Mouse (Mus musculus) liver, embryonic 13.5 days (tissue): ENCODE measurements around the gene Cdkl4. TPM values are rescaled to one million over a fixed set of nuclear protein-coding genes. Genes with fewer than 3 reads are reported as not detected.

Experiments
- ATAC-seq: fragments of 200-750 bp; cut with Nextera tagmentation; 2 replicates; pipeline ENCODE4 v1.8.0; 2017; ENCODE audit warnings: low read depth, mild to moderate bottlenecking, moderate number of reproducible peaks, moderate library complexity
- DNase-seq: peaks from one replicate; pipeline ENCODE4 v3.0.0; 2022
- H3K27ac ChIP-seq: fragments of 300-500 bp; sonication (generic); 2 replicates; pipeline ENCODE4 v1.5.1; 2015; ENCODE audit warnings: moderate library complexity, mild to moderate bottlenecking, inconsistent platforms
- H3K27me3 ChIP-seq: fragments of 300-500 bp; sonication (generic); 2 replicates; pipeline ENCODE4 v1.6.1; 2015; ENCODE audit warnings: mild to moderate bottlenecking, inconsistent platforms
- H3K36me3 ChIP-seq: fragments of 300-500 bp; sonication (generic); 2 replicates; pipeline ENCODE4 v1.6.1; 2015; ENCODE audit warnings: mild to moderate bottlenecking, inconsistent platforms
- H3K4me1 ChIP-seq: fragments of 300-500 bp; sonication (generic); replicated peaks from 2 replicates; pipeline ENCODE4 v1.6.1; 2015; ENCODE audit warnings: inconsistent platforms
- H3K4me2 ChIP-seq: fragments of 300-500 bp; sonication (generic); 2 replicates; pipeline ENCODE4 v1.6.1; 2015; ENCODE audit warnings: inconsistent platforms, mild to moderate bottlenecking, moderate library complexity
- H3K4me3 ChIP-seq: fragments of 300-500 bp; sonication (generic); replicated peaks from 2 replicates; pipeline ENCODE4 v1.5.1; 2015; ENCODE audit warnings: mild to moderate bottlenecking, inconsistent platforms
- H3K9ac ChIP-seq: fragments of 300-500 bp; sonication (generic); 2 replicates; pipeline ENCODE4 v1.6.1; 2015; ENCODE audit warnings: mild to moderate bottlenecking, inconsistent platforms
- H3K9me3 ChIP-seq: fragments of 300-500 bp; sonication (generic); replicated peaks from 2 replicates; pipeline ENCODE4 v1.6.1; 2016; ENCODE audit warnings: inconsistent platforms
- WGBS: fragments of 180-500 bp; shearing (Covaris S2); methylation state at CpG from one replicate; pipeline ENCODE4 v1.1.7; 2015; ENCODE audit not compliant: insufficient replicate concordance; 5-methylcytosine and 5-hydroxymethylcytosine counted together
- polyA plus RNA-seq: library from polyadenylated mRNA; unstranded; fragments of >200 nt; fragmentation: Nextera tagmentation; extraction: Ambion mirVana; gene quantifications from 2 replicates; pipeline ENCODE4 v1.2.1, GENCODE M21; 2015

The Cdkl4 gene
- 0.15 and 0.22 TPM in 2 replicates for polyA plus RNA-seq

GRCm38 (mm10) chr17:80577639-80578038 lies at the start of gene Cdkl4:
Gene Cdkl4, minus strand, starts transcription at chr17:80577813.
- DNase-seq = no peak
- 0 out of 2 replicates have a peak, but pooled peaks cover 7% of the 10 kb centered on the region for H3K27me3 ChIP-seq
- no peak within 1 kb of the TSS for H3K9ac ChIP-seq
- 72% methylated on average over 15 of the region's 15 CpGs for WGBS
- no peaks in the 10 kb centered on the region for H3K9me3 ChIP-seq
- peak within 1 kb of the TSS; percentile 43 for H3K4me3 ChIP-seq
- H3K27ac ChIP-seq = no peak within 1 kb of the TSS
- ATAC-seq = no peak
- H3K4me2 ChIP-seq = peak within 1 kb of the TSS; percentile 67
- H3K4me1 ChIP-seq = no peaks in the 10 kb centered on the region
- H3K36me3 ChIP-seq = 0 out of 2 replicates have a peak, but pooled peaks cover 4% of the 10 kb centered on the region

- no peak overlapping the region for H3K27ac ChIP-seq
- no peaks in the 10 kb centered on the region for H3K9me3 ChIP-seq
- H3K4me2 ChIP-seq = no peak overlapping the region
- DNase-seq (no peak), ATAC-seq (no peak)
- H3K27me3 ChIP-seq = no peaks in the 10 kb centered on the region
- H3K4me3 ChIP-seq = no peak overlapping the region
- no peaks in the 10 kb centered on the region for H3K36me3 ChIP-seq
- no peaks in the 10 kb centered on the region for H3K4me1 ChIP-seq
- H3K9ac ChIP-seq = no peak overlapping the region
Measured at GRCm38 (mm10) chr17:80624979-80625378, 47.4 kb upstream of the Cdkl4 start.

GRCm38 (mm10) chr17:80621691-80622090 lies 44.1 kb upstream of the Cdkl4 start:
- no peak for ATAC-seq
- Histone ChIP-seq H3K4me2 (no peak overlapping the region), H3K4me1 (no peaks in the 10 kb centered on the region), H3K27ac (no peak overlapping the region), H3K9me3 (no peaks in the 10 kb centered on the region), H3K36me3 (no peaks in the 10 kb centered on the region), H3K9ac (no peak overlapping the region), H3K4me3 (no peak overlapping the region), H3K27me3 (no peaks in the 10 kb centered on the region)
- DNase-seq = no peak
- 70% methylated on average over 4 of the region's 4 CpGs for WGBS

GRCm38 (mm10) chr17:80620786-80621423 lies 43.3 kb upstream of the Cdkl4 start:
- Histone ChIP-seq H3K27ac (no peak overlapping the region), H3K4me1 (no peaks in the 10 kb centered on the region), H3K4me3 (no peak overlapping the region), H3K4me2 (no peak overlapping the region), H3K36me3 (no peaks in the 10 kb centered on the region), H3K9ac (no peak overlapping the region), H3K9me3 (no peaks in the 10 kb centered on the region), H3K27me3 (no peaks in the 10 kb centered on the region)
- 0 out of 2 replicates have a peak, but pooled peaks have one; percentile 23 for ATAC-seq
- DNase-seq = peak; percentile 11
- WGBS = 48% methylated on average over 5 of the region's 5 CpGs

GRCm38 (mm10) chr17:80619556-80619955 lies 41.9 kb upstream of the Cdkl4 start:
- WGBS = 80% methylated on average over 13 of the region's 13 CpGs
- no peak for ATAC-seq
- no peak overlapping the region for H3K4me3 ChIP-seq
- no peak overlapping the region for H3K9ac ChIP-seq
- no peak overlapping the region for H3K4me2 ChIP-seq
- no peaks in the 10 kb centered on the region for H3K27me3 ChIP-seq
- no peak for DNase-seq
- H3K9me3 ChIP-seq = no peaks in the 10 kb centered on the region
- no peaks in the 10 kb centered on the region for H3K4me1 ChIP-seq
- peaks cover 4% of the 10 kb centered on the region for H3K36me3 ChIP-seq
- no peak overlapping the region for H3K27ac ChIP-seq

- no peak overlapping the region for H3K4me2 ChIP-seq
- H3K9me3 ChIP-seq = no peaks in the 10 kb centered on the region
- no peaks in the 10 kb centered on the region for H3K27me3 ChIP-seq
- H3K9ac ChIP-seq = no peak overlapping the region
- 82% methylated on average over 5 of the region's 5 CpGs for WGBS
- no peak overlapping the region for H3K27ac ChIP-seq
- DNase-seq (no peak), ATAC-seq (no peak)
- H3K36me3 ChIP-seq = peaks cover 6% of the 10 kb centered on the region
- H3K4me1 ChIP-seq = no peaks in the 10 kb centered on the region
- H3K4me3 ChIP-seq = no peak overlapping the region
Measured at GRCm38 (mm10) chr17:80618890-80619289, 41.3 kb upstream of the Cdkl4 start.

- DNase-seq (no peak), ATAC-seq (no peak)
- Histone ChIP-seq H3K9me3 (no peaks in the 10 kb centered on the region), H3K36me3 (peaks cover 39% of the 10 kb centered on the region), H3K27ac (no peak overlapping the region), H3K4me1 (no peaks in the 10 kb centered on the region), H3K9ac (no peak overlapping the region), H3K27me3 (no peaks in the 10 kb centered on the region), H3K4me3 (no peak overlapping the region), H3K4me2 (no peak overlapping the region)
- WGBS = 81% methylated on average over 6 of the region's 6 CpGs
Measured at GRCm38 (mm10) chr17:80603806-80604205, 26.2 kb upstream of the Cdkl4 start.

- H3K4me1 ChIP-seq = no peaks in the 10 kb centered on the region
- DNase-seq (no peak), ATAC-seq (no peak)
- H3K4me2 ChIP-seq = no peak overlapping the region
- no peak overlapping the region for H3K9ac ChIP-seq
- H3K9me3 ChIP-seq = no peaks in the 10 kb centered on the region
- H3K27ac ChIP-seq = no peak overlapping the region
- H3K27me3 ChIP-seq = no peaks in the 10 kb centered on the region
- WGBS = 81% methylated on average over 19 of the region's 19 CpGs
- H3K36me3 ChIP-seq = peaks cover 32% of the 10 kb centered on the region
- H3K4me3 ChIP-seq = no peak overlapping the region
Measured at GRCm38 (mm10) chr17:80603079-80603625, 25.5 kb upstream of the Cdkl4 start.

GRCm38 (mm10) chr17:80601371-80601770 lies 23.8 kb upstream of the Cdkl4 start:
- no peak overlapping the region for H3K4me3 ChIP-seq
- 59% methylated on average over 13 of the region's 13 CpGs for whole genome bisulfite sequencing
- peaks cover 35% of the 10 kb centered on the region for H3K36me3 ChIP-seq

GRCm38 (mm10) chr17:80583051-80583450 lies 5.4 kb upstream of the Cdkl4 start:
- no peak overlapping the region for H3K4me2 ChIP-seq
- H3K27me3 ChIP-seq = no peaks in the 10 kb centered on the region
- no peak overlapping the region for H3K27ac ChIP-seq
- H3K9ac ChIP-seq = no peak overlapping the region
- H3K4me3 ChIP-seq = no peak overlapping the region
- DNase-seq (no peak), ATAC-seq (no peak)
- H3K9me3 ChIP-seq = no peaks in the 10 kb centered on the region
- no peaks in the 10 kb centered on the region for H3K4me1 ChIP-seq
- 73% methylated on average over 6 of the region's 6 CpGs for WGBS
- H3K36me3 ChIP-seq = peaks cover 4% of the 10 kb centered on the region; the same call in 1 of the 2 replicates

More at GRCm38 (mm10) chr17:80601371-80601770, 23.8 kb upstream of the Cdkl4 start:
- Histone ChIP-seq H3K4me2 (no peak overlapping the region), H3K4me1 (no peaks in the 10 kb centered on the region), H3K27me3 (no peaks in the 10 kb centered on the region), H3K27ac (no peak overlapping the region), H3K9ac (no peak overlapping the region), H3K9me3 (no peaks in the 10 kb centered on the region)
- no peak for DNase-seq
- no peak for ATAC-seq

GRCm38 (mm10) chr17:80579901-80580300 lies 2.3 kb upstream of the Cdkl4 start:
- Histone ChIP-seq H3K36me3 (peaks cover 4% of the 10 kb centered on the region; the same call in 1 of the 2 replicates), H3K4me2 (no peak overlapping the region), H3K4me1 (no peaks in the 10 kb centered on the region), H3K27me3 (0 out of 2 replicates have a peak, but pooled peaks cover 7% of the 10 kb centered on the region), H3K27ac (no peak overlapping the region), H3K9me3 (no peaks in the 10 kb centered on the region), H3K9ac (no peak overlapping the region), H3K4me3 (no peak overlapping the region)
- DNase-seq (no peak), ATAC-seq (no peak)
- 71% methylated on average over 6 of the region's 6 CpGs for WGBS

- peaks cover 4% of the 10 kb centered on the region; the same call in 1 of the 2 replicates for H3K36me3 ChIP-seq
- no peak for ATAC-seq
- 78% methylated on average over 9 of the region's 9 CpGs for WGBS
Measured at GRCm38 (mm10) chr17:80579089-80579488, 1.5 kb upstream of the Cdkl4 start.

More at GRCm38 (mm10) chr17:80579089-80579488, 1.5 kb upstream of the Cdkl4 start:
- H3K27me3 ChIP-seq = 0 out of 2 replicates have a peak, but pooled peaks cover 7% of the 10 kb centered on the region
- no peak overlapping the region for H3K27ac ChIP-seq
- H3K9me3 ChIP-seq = no peaks in the 10 kb centered on the region
- no peak overlapping the region for H3K9ac ChIP-seq
- no peaks in the 10 kb centered on the region for H3K4me1 ChIP-seq
- H3K4me3 ChIP-seq = no peak overlapping the region
- DNase-seq = no peak
- H3K4me2 ChIP-seq = no peak overlapping the region
